22 mouse cellular contexts compared by ENCODE assay signal in genomic region chr19:53132471-53132870, GRCm38 (mm10).
"Had no signal": no experiment of that assay in that cellular context is flagged by ENCODE, and none has a peak within 500 bp of the region (broad histone marks: within the 10 kb centered on the region; RNA-seq: fewer than 3 reads in every experiment).

No protein-coding gene starts in this region.

- H3K27me3 ChIP-seq: heart, embryonic 12.5 days; kidney, embryonic 15.5 days; limb, embryonic 15.5 days had no signal

- DNase-seq: gastrocnemius, postnatal 14 days; gastrocnemius, postnatal 36 days; heart, adult 18-20 months; heart, postnatal 10 days; kidney, adult 11 months; kidney, adult 2 months; kidney, adult 9 months; kidney, postnatal 14 days; kidney, postnatal 36 days; layer of hippocampus, adult 9-11 months; layer of hippocampus, postnatal 36 days had no signal

- H3K4me3 ChIP-seq: heart, embryonic 12.5 days; hindbrain, embryonic 13.5 days; hindbrain, embryonic 15.5 days; kidney, embryonic 15.5 days; limb, embryonic 13.5 days; limb, embryonic 15.5 days; liver, embryonic 12.5 days had no signal

- H3K9me3 ChIP-seq: heart, embryonic 12.5 days; hindbrain, embryonic 13.5 days; hindbrain, embryonic 15.5 days; kidney, embryonic 15.5 days; limb, embryonic 13.5 days; limb, embryonic 15.5 days; liver, embryonic 12.5 days had no signal

- H3K9ac ChIP-seq: heart, embryonic 12.5 days; hindbrain, embryonic 13.5 days; hindbrain, embryonic 15.5 days; kidney, embryonic 15.5 days; limb, embryonic 13.5 days; limb, embryonic 15.5 days; liver, embryonic 12.5 days; liver, embryonic 14.5 days had no signal

- H3K4me2 ChIP-seq: heart, embryonic 12.5 days; hindbrain, embryonic 13.5 days; hindbrain, embryonic 15.5 days; kidney, embryonic 15.5 days; limb, embryonic 13.5 days; limb, embryonic 15.5 days; liver, embryonic 12.5 days had no signal

- H3K36me3 ChIP-seq: heart, embryonic 12.5 days; hindbrain, embryonic 13.5 days; hindbrain, embryonic 15.5 days; kidney, embryonic 15.5 days; limb, embryonic 13.5 days; limb, embryonic 15.5 days; liver, embryonic 12.5 days had no signal

- ATAC-seq: intestine, embryonic 16.5 days; liver, embryonic 12.5 days had no signal

- H3K27ac ChIP-seq: hindbrain, embryonic 13.5 days; hindbrain, embryonic 15.5 days; hindbrain, postnatal 0 days; kidney, embryonic 15.5 days; kidney, postnatal 0 days; limb, embryonic 13.5 days; limb, embryonic 15.5 days; liver, embryonic 12.5 days; liver, embryonic 14.5 days had no signal

- H3K4me1 ChIP-seq: hindbrain, embryonic 13.5 days had no signal
